Comparison of ENCODE assay signal across 27 mouse cellular contexts in genomic region chr3:143986798-143987197, GRCm38 (mm10).
"Had no signal": no experiment of that assay in that cellular context is flagged by ENCODE, and none has a peak within 500 bp of the region (broad histone marks: within the 10 kb centered on the region; RNA-seq: fewer than 3 reads in every experiment).

No protein-coding gene starts in this region.

- H3K9me3 ChIP-seq: embryonic facial prominence, embryonic 12.5 days; embryonic facial prominence, embryonic 13.5 days; embryonic facial prominence, embryonic 15.5 days; forebrain, embryonic 10.5 days; forebrain, embryonic 15.5 days; heart, embryonic 10.5 days had no signal

- H3K27me3 ChIP-seq: embryonic facial prominence, embryonic 12.5 days; embryonic facial prominence, embryonic 13.5 days; embryonic facial prominence, embryonic 15.5 days; forebrain, embryonic 12.5 days; forebrain, embryonic 13.5 days; forebrain, embryonic 15.5 days had no signal

- H3K36me3 ChIP-seq: embryonic facial prominence, embryonic 10.5 days; embryonic facial prominence, embryonic 12.5 days; embryonic facial prominence, embryonic 13.5 days; embryonic facial prominence, embryonic 15.5 days; forebrain, embryonic 10.5 days; forebrain, embryonic 12.5 days; forebrain, embryonic 15.5 days; heart, embryonic 10.5 days had no signal

- H3K4me2 ChIP-seq: embryonic facial prominence, embryonic 12.5 days; embryonic facial prominence, embryonic 13.5 days; embryonic facial prominence, embryonic 15.5 days; forebrain, embryonic 15.5 days had no signal

- H3K9ac ChIP-seq: embryonic facial prominence, embryonic 12.5 days; embryonic facial prominence, embryonic 13.5 days; embryonic facial prominence, embryonic 15.5 days; forebrain, embryonic 12.5 days; forebrain, embryonic 13.5 days; forebrain, embryonic 15.5 days; forebrain, postnatal 0 days had no signal

- ATAC-seq: forebrain, embryonic 15.5 days; forebrain, embryonic 16.5 days; forebrain, postnatal 0 days had no signal

- DNase-seq: cerebellum, adult 9-10 months; cerebellum, adult 9-11 months; cerebellum, postnatal 10 days; cerebellum, postnatal 14 days; cerebellum, postnatal 25 days; cerebellum, postnatal 36 days; embryo, embryonic 11 days; gastrocnemius, adult 2 months; gastrocnemius, postnatal 10 days; gastrocnemius, postnatal 14 days; gastrocnemius, postnatal 25 days; gastrocnemius, postnatal 36 days; heart, adult 11 months; heart, adult 18-20 months; heart, adult 2 months had no signal

- H3K4me1 ChIP-seq: embryonic facial prominence, embryonic 15.5 days had no signal

- H3K4me3 ChIP-seq: embryonic facial prominence, embryonic 10.5 days; embryonic facial prominence, embryonic 12.5 days; embryonic facial prominence, embryonic 13.5 days; embryonic facial prominence, embryonic 15.5 days; erythroblast, embryonic 14.5 days; forebrain, embryonic 10.5 days; forebrain, embryonic 12.5 days; forebrain, embryonic 13.5 days; forebrain, embryonic 15.5 days; gastrocnemius, adult 2 months; heart, adult 2 months; heart, embryonic 10.5 days had no signal

- H3K27ac ChIP-seq: embryonic facial prominence, embryonic 12.5 days; embryonic facial prominence, embryonic 13.5 days; embryonic facial prominence, embryonic 15.5 days; forebrain, embryonic 13.5 days; forebrain, embryonic 15.5 days; gastrocnemius, adult 2 months; heart, adult 2 months; heart, embryonic 10.5 days had no signal
